Mouse (Mus musculus): ENCODE measurements at regions not wholly inside any gene's neighbourhood (a gene's known extent, or its start where the extent isn't known, plus 50 kb on each side); places are given as distances from the start of the nearest gene placed in this dataset.

- Histone ChIP-seq H3K9me3 (ENCODE audit: control insufficient read depth, low read length) (no peaks in the 10 kb centered on the region), H3K27ac (ENCODE audit: low read depth, low read length) (no peak overlapping the region), H3K36me3 (ENCODE audit: control insufficient read depth, insufficient read depth, low read length) (no peaks in the 10 kb centered on the region), H3K27me3 (ENCODE audit: control insufficient read depth, insufficient read depth, low read length) (no peaks in the 10 kb centered on the region), H3K4me3 (ENCODE audit: low read depth, low read length) (no peak overlapping the region), H3K4me2 (no peak overlapping the region), H3K4me1 (ENCODE audit: control insufficient read depth, insufficient read depth, low read length) (no peaks in the 10 kb centered on the region), H3K9ac (ENCODE audit: low read length) (no peak overlapping the region)
- WGBS: 82% methylated on average over 1 of the region's 1 CpGs
- ATAC-seq (ENCODE audit: low FRiP score): no peak
- DNase-seq (ENCODE audit: low spot score, missing footprints): no peak
Observed at GRCm38 (mm10) chr13:117112424-117112823, 87.1 kb upstream of the Parp8 start.

- H3K27ac ChIP-seq (ENCODE audit: low read depth, low read length): no peak overlapping the region
- no peaks in the 10 kb centered on the region for H3K9me3 ChIP-seq (ENCODE audit: control insufficient read depth, low read length)
- no peak for ATAC-seq (ENCODE audit: low FRiP score)
- H3K36me3 ChIP-seq (ENCODE audit: control insufficient read depth, insufficient read depth, low read length): no peaks in the 10 kb centered on the region
- DNase-seq (ENCODE audit: low spot score, missing footprints): no peak
- WGBS: 80% methylated on average over 1 of the region's 1 CpGs
- no peak overlapping the region for H3K4me2 ChIP-seq
- H3K4me3 ChIP-seq (ENCODE audit: low read depth, low read length): no peak overlapping the region
- H3K27me3 ChIP-seq (ENCODE audit: control insufficient read depth, insufficient read depth, low read length): no peaks in the 10 kb centered on the region
- H3K4me1 ChIP-seq (ENCODE audit: control insufficient read depth, insufficient read depth, low read length): no peaks in the 10 kb centered on the region
- no peak overlapping the region for H3K9ac ChIP-seq (ENCODE audit: low read length)
Observed at GRCm38 (mm10) chr13:117105151-117105660, 79.9 kb upstream of the Parp8 start.

- no peak overlapping the region for H3K4me2 ChIP-seq
- H3K9me3 ChIP-seq (ENCODE audit: control insufficient read depth, low read length): no peaks in the 10 kb centered on the region
- WGBS: 96% methylated on average over 1 of the region's 1 CpGs
- H3K4me1 ChIP-seq (ENCODE audit: control insufficient read depth, insufficient read depth, low read length): no peaks in the 10 kb centered on the region
- ATAC-seq (ENCODE audit: low FRiP score) (no peak), DNase-seq (ENCODE audit: low spot score, missing footprints) (no peak)
- H3K36me3 ChIP-seq (ENCODE audit: control insufficient read depth, insufficient read depth, low read length): no peaks in the 10 kb centered on the region
- no peaks in the 10 kb centered on the region for H3K27me3 ChIP-seq (ENCODE audit: control insufficient read depth, insufficient read depth, low read length)
- H3K4me3 ChIP-seq (ENCODE audit: low read depth, low read length): no peak overlapping the region
- H3K27ac ChIP-seq (ENCODE audit: low read depth, low read length): no peak overlapping the region
- no peak overlapping the region for H3K9ac ChIP-seq (ENCODE audit: low read length)
Observed at GRCm38 (mm10) chr13:117094773-117095172, 69.4 kb upstream of the Parp8 start.

- no peak overlapping the region for H3K9ac ChIP-seq (ENCODE audit: low read length)
- no peak overlapping the region for H3K4me3 ChIP-seq (ENCODE audit: low read depth, low read length)
- H3K9me3 ChIP-seq (ENCODE audit: control insufficient read depth, low read length): no peaks in the 10 kb centered on the region
- H3K36me3 ChIP-seq (ENCODE audit: control insufficient read depth, insufficient read depth, low read length): no peaks in the 10 kb centered on the region
- WGBS: 69% methylated on average over 3 of the region's 3 CpGs
- no peak for ATAC-seq (ENCODE audit: low FRiP score)
- DNase-seq (ENCODE audit: low spot score, missing footprints): no peak
- no peaks in the 10 kb centered on the region for H3K4me1 ChIP-seq (ENCODE audit: control insufficient read depth, insufficient read depth, low read length)
- H3K4me2 ChIP-seq: no peak overlapping the region
- no peak overlapping the region for H3K27ac ChIP-seq (ENCODE audit: low read depth, low read length)
- no peaks in the 10 kb centered on the region for H3K27me3 ChIP-seq (ENCODE audit: control insufficient read depth, insufficient read depth, low read length)
Observed at GRCm38 (mm10) chr13:117088629-117089028, 63.3 kb upstream of the Parp8 start.

DNA sequence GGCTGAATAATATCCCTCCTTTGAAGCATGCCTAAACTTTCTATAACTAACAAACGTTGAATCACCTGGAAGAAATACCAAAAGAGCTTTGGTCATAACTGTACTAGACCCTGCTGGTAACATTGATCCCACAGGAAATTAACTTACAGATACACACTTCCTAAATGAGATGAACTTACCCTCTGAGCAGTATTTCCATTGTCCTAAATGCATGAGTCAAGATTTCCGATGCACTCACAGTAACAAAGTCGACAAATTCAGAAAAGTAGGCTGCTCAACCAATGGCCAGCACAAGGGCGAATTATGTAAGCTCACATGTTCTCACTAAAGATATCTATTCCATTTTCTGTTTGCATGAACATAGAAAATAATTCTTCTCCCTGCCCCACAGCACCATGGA is 57.4 kb upstream of the Parp8 start:
- 87% methylated on average over 4 of the region's 4 CpGs for WGBS
- H3K27ac ChIP-seq (ENCODE audit: low read depth, low read length): no peak overlapping the region
- H3K36me3 ChIP-seq (ENCODE audit: control insufficient read depth, insufficient read depth, low read length): no peaks in the 10 kb centered on the region
- no peak overlapping the region for H3K9ac ChIP-seq (ENCODE audit: low read length)
- no peak overlapping the region for H3K4me3 ChIP-seq (ENCODE audit: low read depth, low read length)
- no peaks in the 10 kb centered on the region for H3K4me1 ChIP-seq (ENCODE audit: control insufficient read depth, insufficient read depth, low read length)
- ATAC-seq (ENCODE audit: low FRiP score): no peak
- DNase-seq (ENCODE audit: low spot score, missing footprints): no peak
- H3K4me2 ChIP-seq: no peak overlapping the region
- H3K27me3 ChIP-seq (ENCODE audit: control insufficient read depth, insufficient read depth, low read length): no peaks in the 10 kb centered on the region
- no peaks in the 10 kb centered on the region for H3K9me3 ChIP-seq (ENCODE audit: control insufficient read depth, low read length)

GRCm38 (mm10) chr13:117079316-117079715 is 54.0 kb upstream of the Parp8 start:
- 95% methylated on average over 1 of the region's 1 CpGs for WGBS
- H3K9me3 ChIP-seq (ENCODE audit: control insufficient read depth, low read length): no peaks in the 10 kb centered on the region
- no peak overlapping the region for H3K4me2 ChIP-seq
- H3K4me3 ChIP-seq (ENCODE audit: low read depth, low read length): no peak overlapping the region
- H3K36me3 ChIP-seq (ENCODE audit: control insufficient read depth, insufficient read depth, low read length): no peaks in the 10 kb centered on the region
- no peak for DNase-seq (ENCODE audit: low spot score, missing footprints)
- no peak overlapping the region for H3K9ac ChIP-seq (ENCODE audit: low read length)
- no peaks in the 10 kb centered on the region for H3K4me1 ChIP-seq (ENCODE audit: control insufficient read depth, insufficient read depth, low read length)
- no peak overlapping the region for H3K27ac ChIP-seq (ENCODE audit: low read depth, low read length)
- no peaks in the 10 kb centered on the region for H3K27me3 ChIP-seq (ENCODE audit: control insufficient read depth, insufficient read depth, low read length)
- no peak for ATAC-seq (ENCODE audit: low FRiP score)

All from midbrain, embryonic 11.5 days (tissue).